Mouse (Mus musculus) midbrain, embryonic 15.5 days (tissue): ENCODE measurements around the gene Dph2. TPM values are rescaled to one million over a fixed set of nuclear protein-coding genes. Genes with fewer than 3 reads are reported as not detected.

Experiments
- ATAC-seq: fragments of 200-750 bp; cut with Nextera tagmentation; replicated peaks from 2 replicates; pipeline ENCODE4 v1.8.0; 2017; ENCODE audit warnings: moderate TSS enrichment
- H3K27ac ChIP-seq: fragments of 300-500 bp; sonication (generic); 2 replicates; pipeline ENCODE4 v1.5.1; 2015; ENCODE audit warnings: mild to moderate bottlenecking, inconsistent platforms
- H3K27me3 ChIP-seq: fragments of 300-500 bp; sonication (generic); replicated peaks from 2 replicates; pipeline ENCODE4 v1.6.1; 2015; ENCODE audit warnings: inconsistent platforms
- H3K36me3 ChIP-seq: fragments of 300-500 bp; sonication (generic); replicated peaks from 2 replicates; pipeline ENCODE4 v1.6.1; 2015; ENCODE audit warnings: inconsistent platforms
- H3K4me1 ChIP-seq: fragments of 300-500 bp; sonication (generic); 2 replicates; pipeline ENCODE4 v1.6.1; 2015; ENCODE audit warnings: inconsistent platforms
- H3K4me2 ChIP-seq: fragments of 300-500 bp; sonication (generic); 2 replicates; pipeline ENCODE4 v1.6.1; 2015; ENCODE audit warnings: inconsistent platforms, mild to moderate bottlenecking, moderate library complexity
- H3K4me3 ChIP-seq: fragments of 300-500 bp; sonication (generic); 2 replicates; pipeline ENCODE4 v1.5.1; 2015; ENCODE audit warnings: mild to moderate bottlenecking, inconsistent platforms
- H3K9ac ChIP-seq: fragments of 300-500 bp; sonication (generic); 2 replicates; pipeline ENCODE4 v1.6.1; 2015; ENCODE audit warnings: mild to moderate bottlenecking, inconsistent platforms
- H3K9me3 ChIP-seq: fragments of 300-500 bp; sonication (generic); 2 replicates; pipeline ENCODE4 v1.6.1; 2016; ENCODE audit warnings: inconsistent platforms
- WGBS: fragments of 180-500 bp; shearing (Covaris S2); methylation state at CpG from one replicate; pipeline ENCODE4 v1.1.7; 2015; ENCODE audit warnings: mixed read lengths; 5-methylcytosine and 5-hydroxymethylcytosine counted together
- polyA plus RNA-seq: library from polyadenylated mRNA; unstranded; fragments of >200 nt; fragmentation: Nextera tagmentation; extraction: Ambion mirVana; gene quantifications from 2 replicates; pipeline ENCODE4 v1.2.1, GENCODE M21; 2015

The Dph2 gene
- polyA plus RNA-seq, 1 experiment from 2014 or later = 24.0 TPM

DNA sequence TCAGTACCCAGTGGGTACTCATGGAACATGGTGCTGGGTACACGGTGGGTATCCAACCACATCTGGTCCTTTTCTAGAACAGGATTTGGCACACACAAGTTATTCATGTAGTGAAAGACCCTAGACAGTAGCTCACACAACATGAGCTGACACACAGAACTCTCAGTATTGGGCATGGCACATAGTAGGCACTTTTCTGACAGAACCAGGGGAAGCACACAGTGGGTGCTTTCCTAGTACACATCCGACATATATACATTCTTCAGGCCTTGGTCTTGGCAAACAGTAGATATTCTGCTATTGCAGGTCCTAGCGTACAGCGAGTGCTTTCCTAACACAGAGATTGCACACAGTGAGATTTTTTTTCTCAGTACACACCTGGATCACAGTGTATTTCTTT, 45.6 kb downstream of the Dph2 start:
- Histone ChIP-seq H3K9ac (no peak overlapping the region), H3K4me3 (no peak overlapping the region), H3K36me3 (no peaks in the 10 kb centered on the region), H3K27me3 (no peaks in the 10 kb centered on the region; the same call in 1 of the 2 replicates), H3K9me3 (no peaks in the 10 kb centered on the region), H3K27ac (no peak overlapping the region), H3K4me1 (peaks cover 11% of the 10 kb centered on the region; the same call in 1 of the 2 replicates), H3K4me2 (no peak overlapping the region)
- whole genome bisulfite sequencing = 97% methylated on average over 4 of the region's 4 CpGs
- no peak for ATAC-seq

DNA sequence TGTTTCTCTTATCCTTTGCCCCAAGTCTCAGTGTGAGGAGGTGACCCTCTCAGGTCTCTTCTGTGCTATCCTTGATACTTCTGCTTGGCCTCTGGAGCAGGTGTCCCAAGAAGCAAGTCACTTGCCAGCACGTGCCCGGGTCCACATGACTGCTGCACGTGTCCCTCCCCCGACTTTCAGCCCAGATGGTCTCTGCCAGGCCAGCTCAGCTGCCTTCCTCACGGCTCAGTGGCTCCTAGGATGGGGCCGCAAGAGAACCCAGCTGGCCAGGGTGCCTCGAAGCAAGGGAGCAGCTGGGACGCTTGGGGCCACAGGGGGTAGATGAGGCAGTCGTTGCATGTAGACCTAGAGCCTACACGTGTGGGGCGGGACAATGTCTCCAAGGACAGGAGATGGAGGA, 46.5 kb downstream of the Dph2 start:
- 66% methylated on average over 11 of the region's 11 CpGs for WGBS
- H3K27ac ChIP-seq = no peak overlapping the region
- H3K4me1 ChIP-seq = peaks cover 10% of the 10 kb centered on the region; the same call in 1 of the 2 replicates
- ATAC-seq = no peak
- H3K9ac ChIP-seq = no peak overlapping the region
- no peak overlapping the region for H3K4me3 ChIP-seq
- H3K36me3 ChIP-seq = no peaks in the 10 kb centered on the region
- H3K27me3 ChIP-seq = no peaks in the 10 kb centered on the region; the same call in 1 of the 2 replicates
- no peak overlapping the region for H3K4me2 ChIP-seq
- H3K9me3 ChIP-seq = no peaks in the 10 kb centered on the region

DNA sequence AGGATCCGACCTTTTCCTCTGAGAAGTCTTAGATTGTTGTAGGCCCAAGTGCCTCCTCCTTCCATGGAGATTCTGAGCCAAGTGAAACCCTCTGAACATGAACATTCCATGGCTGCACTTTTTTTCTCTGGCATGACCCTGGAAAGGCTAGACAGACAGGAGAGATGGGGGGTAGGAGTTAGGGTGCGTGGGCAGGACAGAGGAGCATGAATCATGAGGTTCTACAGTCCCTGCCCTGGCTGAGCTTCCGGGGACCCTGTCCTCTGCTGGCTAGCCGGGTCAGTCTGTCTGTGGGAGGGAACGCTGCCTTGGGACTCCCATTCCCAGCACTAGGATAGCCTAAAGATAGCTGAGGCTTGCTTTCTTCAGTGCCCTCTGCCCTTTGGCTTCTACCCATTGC, 47.4 kb downstream of the Dph2 start:
- no peaks in the 10 kb centered on the region for H3K9me3 ChIP-seq
- H3K4me2 ChIP-seq = no peak overlapping the region
- no peaks in the 10 kb centered on the region; the same call in 1 of the 2 replicates for H3K27me3 ChIP-seq
- no peak for ATAC-seq
- 85% methylated on average over 5 of the region's 5 CpGs for WGBS
- H3K4me1 ChIP-seq = peaks cover 6% of the 10 kb centered on the region; the same call in 1 of the 2 replicates
- H3K9ac ChIP-seq = no peak overlapping the region
- no peaks in the 10 kb centered on the region for H3K36me3 ChIP-seq
- no peak overlapping the region for H3K27ac ChIP-seq
- no peak overlapping the region for H3K4me3 ChIP-seq

DNA sequence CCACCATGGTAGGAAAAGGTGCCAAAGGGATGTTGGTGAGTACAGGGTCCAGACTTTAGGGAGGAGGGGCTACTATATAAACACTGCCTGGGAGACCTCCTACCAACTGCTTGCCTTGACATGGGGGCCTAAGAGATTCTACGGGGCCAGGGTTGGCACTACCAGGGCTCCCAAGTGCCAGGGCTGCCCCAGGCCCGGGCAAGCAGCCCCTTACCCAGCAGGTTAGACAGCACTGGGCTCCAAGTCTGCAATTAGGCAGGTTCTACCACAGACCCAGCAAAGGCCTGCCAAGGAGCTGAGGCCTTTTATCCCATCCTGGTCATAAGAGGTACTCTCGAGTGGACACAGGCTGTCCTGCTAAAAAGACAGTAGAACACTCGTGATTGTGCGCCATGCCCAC, 48.7 kb downstream of the Dph2 start:
- no peaks in the 10 kb centered on the region for H3K36me3 ChIP-seq

DNA sequence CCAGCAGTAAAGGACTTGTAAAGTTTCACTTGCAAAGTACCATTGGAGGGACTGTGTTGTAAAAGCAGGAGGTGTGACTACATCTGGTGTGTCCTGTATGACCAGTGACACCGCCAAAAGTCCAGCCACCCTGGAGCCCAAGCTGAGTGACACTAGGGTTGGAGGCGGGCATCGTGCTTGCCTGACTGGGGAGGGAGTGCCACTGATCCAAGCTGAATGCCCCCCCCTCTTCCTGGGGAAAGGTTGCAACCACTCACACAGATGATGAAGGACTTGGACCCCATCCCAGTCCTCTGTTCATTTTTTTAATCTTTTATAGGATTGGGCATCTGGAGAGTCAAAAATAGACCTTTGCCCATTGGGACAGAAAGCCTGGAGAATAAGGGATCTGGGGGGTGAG, 50.3 kb downstream of the Dph2 start:
- H3K9ac ChIP-seq = no peak overlapping the region
- WGBS = 91% methylated on average over 3 of the region's 3 CpGs
- peaks cover 3% of the 10 kb centered on the region; the same call in 1 of the 2 replicates for H3K4me1 ChIP-seq

More for the DNA sequence above, 48.7 kb downstream of the Dph2 start:
- Histone ChIP-seq H3K4me1 (no peaks in the 10 kb centered on the region), H3K27ac (no peak overlapping the region), H3K4me2 (no peak overlapping the region), H3K4me3 (no peak overlapping the region), H3K9me3 (no peaks in the 10 kb centered on the region), H3K9ac (no peak overlapping the region), H3K27me3 (no peaks in the 10 kb centered on the region; the same call in 1 of the 2 replicates)
- WGBS = 84% methylated on average over 5 of the region's 5 CpGs
- ATAC-seq = no peak

DNA sequence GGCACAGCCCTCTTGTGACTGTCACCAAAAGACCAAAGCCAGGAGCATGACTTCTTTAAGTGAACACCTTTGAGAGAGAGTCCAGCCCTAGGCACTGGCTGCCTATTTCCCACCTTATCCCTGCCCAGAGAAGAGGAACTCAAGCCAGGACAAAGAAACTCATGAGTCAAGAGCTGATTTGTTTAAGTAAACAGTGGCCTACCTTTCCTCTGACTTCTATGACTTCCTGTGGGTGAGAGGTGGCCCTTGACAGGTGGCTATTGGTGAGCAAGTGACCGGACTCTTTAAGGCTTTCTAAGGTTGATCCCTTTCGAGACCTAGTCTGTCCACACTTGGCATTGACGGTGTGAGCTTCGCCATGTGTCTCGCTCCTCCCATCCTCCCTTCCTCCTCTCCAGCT, 51.0 kb downstream of the Dph2 start:
- no peak overlapping the region for H3K4me2 ChIP-seq
- no peak overlapping the region for H3K9ac ChIP-seq
- H3K27ac ChIP-seq = no peak overlapping the region
- 96% methylated on average over 5 of the region's 5 CpGs for WGBS
- ATAC-seq = no peak
- no peak overlapping the region for H3K4me3 ChIP-seq
- H3K9me3 ChIP-seq = no peaks in the 10 kb centered on the region
- no peaks in the 10 kb centered on the region for H3K36me3 ChIP-seq
- H3K4me1 ChIP-seq = peaks cover 3% of the 10 kb centered on the region; the same call in 1 of the 2 replicates
- H3K27me3 ChIP-seq = no peaks in the 10 kb centered on the region; the same call in 1 of the 2 replicates

More for the DNA sequence above, 50.3 kb downstream of the Dph2 start:
- Histone ChIP-seq H3K27me3 (no peaks in the 10 kb centered on the region; the same call in 1 of the 2 replicates), H3K9me3 (no peaks in the 10 kb centered on the region), H3K4me3 (no peak overlapping the region), H3K36me3 (no peaks in the 10 kb centered on the region), H3K27ac (no peak overlapping the region), H3K4me2 (no peak overlapping the region)
- no peak for ATAC-seq

DNA sequence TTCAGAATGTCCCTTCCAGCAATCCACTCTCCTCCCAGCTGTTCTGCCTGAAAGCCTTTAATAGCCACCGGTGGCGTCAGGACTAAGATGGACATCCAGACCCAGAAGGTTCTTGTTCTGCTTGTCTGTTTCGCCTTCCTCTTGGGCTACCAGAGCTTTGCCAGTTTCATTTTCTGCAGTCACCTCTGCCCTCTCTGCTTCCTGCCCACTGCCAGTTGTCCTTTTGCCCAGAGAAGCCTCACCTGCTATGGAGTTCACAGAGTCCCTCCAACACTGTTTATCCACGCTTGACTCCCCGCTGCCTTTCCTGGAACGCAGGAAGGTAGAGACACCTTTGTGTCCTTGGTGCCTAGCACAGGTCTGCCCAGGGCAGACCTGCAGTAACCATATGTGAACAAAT, 52.5 kb downstream of the Dph2 start:
- ATAC-seq = no peak
- no peak overlapping the region for H3K4me3 ChIP-seq
- H3K27me3 ChIP-seq = no peaks in the 10 kb centered on the region
- H3K36me3 ChIP-seq = no peaks in the 10 kb centered on the region
- no peak overlapping the region for H3K4me2 ChIP-seq
- H3K9ac ChIP-seq = no peak overlapping the region
- H3K9me3 ChIP-seq = no peaks in the 10 kb centered on the region
- H3K27ac ChIP-seq = no peak overlapping the region
- peaks cover 10% of the 10 kb centered on the region for H3K4me1 ChIP-seq
- 84% methylated on average over 6 of the region's 6 CpGs for WGBS

Other genes starting within 250 kb of the Dph2 start
- gene Dmap1, start 209.8 kb downstream of the Dph2 start, polyA plus RNA-seq = 82.5 and 84.8 TPM in 2 replicates
- not detected in 2 replicates for gene Gm12845, start 167.6 kb downstream of the Dph2 start, polyA plus RNA-seq
- gene Klf17, start 126.4 kb downstream of the Dph2 start, polyA plus RNA-seq = not detected in 2 replicates
- gene Slc6a9, start 57.5 kb downstream of the Dph2 start, polyA plus RNA-seq = 32.3 and 33.0 TPM in 2 replicates
- 2.7 and 3.2 TPM in 2 replicates for gene Ccdc24, start 19.5 kb downstream of the Dph2 start, polyA plus RNA-seq
- gene B4galt2, start 8.5 kb downstream of the Dph2 start, polyA plus RNA-seq = 65.4 and 67.7 TPM in 2 replicates
- 617 and 618 TPM in 2 replicates for gene Atp6v0b, start 4.7 kb downstream of the Dph2 start, polyA plus RNA-seq
- gene Ipo13, start 23.0 kb upstream of the Dph2 start, polyA plus RNA-seq = 76.5 and 77.1 TPM in 2 replicates
- gene Artn, start 37.7 kb upstream of the Dph2 start, polyA plus RNA-seq = 0.45 and 0.96 TPM in 2 replicates
- 12.6 and 12.9 TPM in 2 replicates for gene St3gal3, start 242.9 kb upstream of the Dph2 start, polyA plus RNA-seq